Mouse (Mus musculus): ENCODE data around the gene Adgrl1. TPM values are rescaled to one million over a fixed set of nuclear protein-coding genes. Genes with fewer than 3 reads are reported as not detected.

Gene Adgrl1
- total RNA-seq (2021): 10 to 100 TPM; 16.2 to 17.2 TPM
- long read RNA-seq, experiment 1, partial matches to known transcripts: 2 of 4 reads
- long read RNA-seq, experiment 1, other reads (novel, unspliced or antisense): 2 of 4 reads
- long read RNA-seq, experiment 2, partial matches to known transcripts: 2 of 3 reads
- long read RNA-seq, experiment 2, other reads (novel, unspliced or antisense): 1 of 3 reads

DNA sequence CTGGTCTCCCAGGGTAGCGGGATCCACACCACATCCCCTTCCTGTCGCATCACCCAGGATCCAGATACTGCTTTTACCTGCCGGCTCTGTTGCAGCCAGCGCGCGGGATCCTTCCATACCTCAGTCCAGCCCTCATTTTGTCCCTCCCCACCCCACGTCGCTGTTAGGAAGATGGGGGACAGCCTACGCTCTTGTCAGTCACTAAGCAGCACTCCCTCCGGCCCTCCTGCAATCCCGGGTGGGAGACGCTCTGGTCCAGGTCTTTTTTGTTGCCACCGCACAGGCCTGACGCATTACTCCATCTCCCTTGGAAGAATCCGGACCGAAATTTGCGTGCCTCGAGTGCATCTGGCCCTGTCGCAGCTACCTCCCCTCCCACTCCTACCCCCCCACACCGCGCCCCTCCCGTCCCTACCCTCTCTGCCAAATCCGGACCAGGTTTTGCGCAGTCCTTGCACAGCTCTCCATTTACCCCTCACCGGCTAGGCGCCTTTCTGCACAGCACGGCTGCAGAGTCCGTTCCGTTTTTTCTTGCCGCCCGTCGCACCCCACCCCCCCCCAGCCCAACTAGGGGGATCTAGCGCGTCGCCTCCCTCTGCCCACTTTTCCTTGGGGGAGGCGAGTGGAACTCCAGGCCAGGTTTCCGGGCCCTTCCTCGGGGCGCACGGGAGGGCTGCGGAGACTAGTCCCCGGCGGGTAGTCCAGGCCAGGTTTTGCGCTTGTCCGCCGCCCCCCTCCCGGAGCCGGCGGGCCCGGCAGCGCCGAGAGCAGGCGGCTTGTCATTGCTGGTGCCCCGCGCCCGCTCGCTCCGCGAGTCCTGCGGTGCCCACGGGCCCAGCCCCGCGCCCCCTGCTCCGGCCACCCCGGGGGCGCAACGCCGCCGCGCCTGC is at the start of gene Adgrl1:
TSS of gene Adgrl1 (plus strand) at position 743 of the 890 bp plus-strand sequence.
- DNase-seq: peak; percentile 90
- intact Hi-C loops (cut with DNase I; ENCODE audit: low total_unique reads): loop anchor here (5.0 kb wide), 1 partner anchor 177 kb away; no protein-coding TSS in a partner anchor

GRCm38 (mm10) chr8:83852329-83852728 is 47.6 kb upstream of the Adgrl1 start:
- intact Hi-C loops (cut with DNase I; ENCODE audit: low total_unique reads): no loop called here
- DNase-seq: no peak

- intact Hi-C loops (cut with DNase I; ENCODE audit: low total_unique reads): no loop called here
- no peak for DNase-seq
Observed at GRCm38 (mm10) chr8:83853323-83854050, 46.4 kb upstream of the Adgrl1 start.

DNA sequence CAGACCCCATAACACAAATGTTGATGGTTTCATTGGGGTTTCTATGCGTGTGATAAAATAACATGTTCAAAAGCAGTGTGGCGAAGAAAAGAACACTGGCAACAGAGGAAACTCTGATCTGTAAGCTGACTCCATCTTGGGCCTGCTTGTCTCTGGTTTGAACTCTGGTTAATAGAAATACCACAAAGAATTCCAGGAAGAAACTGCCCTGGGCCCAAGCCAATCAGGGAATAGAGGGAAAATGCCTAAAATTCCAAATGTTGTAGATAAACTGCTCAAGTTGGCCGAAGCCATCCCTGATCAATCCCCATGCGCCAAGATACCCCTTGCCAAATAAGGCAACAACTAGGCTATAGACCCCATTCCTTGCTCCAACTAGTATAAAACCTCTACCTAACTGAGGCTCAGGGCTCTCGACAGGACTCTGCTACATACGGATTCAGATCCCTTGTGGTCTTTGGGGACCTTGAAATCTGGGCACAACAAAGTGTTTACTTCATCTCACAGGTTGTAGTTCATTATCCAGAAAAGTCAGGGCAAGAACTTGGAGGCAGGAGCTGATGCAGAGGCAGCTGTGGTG is 43.3 kb upstream of the Adgrl1 start:
- DNase-seq: no peak
- intact Hi-C loops (cut with DNase I; ENCODE audit: low total_unique reads): no loop called here

DNA sequence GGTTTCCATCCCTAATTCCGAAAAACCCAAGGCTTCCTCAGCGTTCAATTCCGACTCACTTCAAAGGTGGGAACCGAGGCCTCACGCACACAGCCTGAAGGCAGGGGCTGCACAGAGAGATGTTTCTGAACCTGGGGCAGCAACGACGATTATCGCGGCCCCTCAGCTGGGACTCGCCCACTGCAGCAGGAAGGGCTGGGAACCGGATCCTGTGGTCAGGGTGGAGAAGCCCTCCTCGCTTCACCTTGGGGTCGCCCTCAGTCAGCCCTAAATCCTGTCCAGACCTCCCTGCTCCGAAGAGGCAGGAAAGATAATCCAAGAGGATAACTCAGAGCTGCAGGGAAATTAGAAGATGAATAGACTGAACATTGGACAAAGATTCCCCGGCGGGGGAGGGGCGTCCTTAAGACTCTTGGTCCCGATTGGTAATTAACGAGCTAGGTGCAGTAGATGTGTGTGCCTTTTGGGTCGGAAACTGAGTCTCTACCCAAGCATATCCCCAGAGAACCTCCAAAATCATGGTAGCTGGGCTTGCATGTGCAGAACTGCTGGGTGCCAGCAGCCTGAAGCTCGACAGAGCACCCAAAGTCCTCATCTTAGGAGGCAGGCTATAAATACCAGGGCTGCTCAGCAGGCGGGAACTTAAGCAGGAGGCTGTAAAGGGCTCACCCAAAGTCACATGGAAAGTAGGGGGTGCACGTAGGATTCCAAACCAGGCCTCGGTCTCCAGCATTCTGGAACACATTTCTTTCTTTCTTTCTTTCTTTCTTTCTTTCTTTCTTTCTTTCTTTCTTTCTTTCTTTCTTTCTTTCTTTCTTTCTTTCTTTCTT is 37.3 kb upstream of the Adgrl1 start:
- intact Hi-C loops (cut with DNase I; ENCODE audit: low total_unique reads): no loop called here
- no peak for DNase-seq

DNA sequence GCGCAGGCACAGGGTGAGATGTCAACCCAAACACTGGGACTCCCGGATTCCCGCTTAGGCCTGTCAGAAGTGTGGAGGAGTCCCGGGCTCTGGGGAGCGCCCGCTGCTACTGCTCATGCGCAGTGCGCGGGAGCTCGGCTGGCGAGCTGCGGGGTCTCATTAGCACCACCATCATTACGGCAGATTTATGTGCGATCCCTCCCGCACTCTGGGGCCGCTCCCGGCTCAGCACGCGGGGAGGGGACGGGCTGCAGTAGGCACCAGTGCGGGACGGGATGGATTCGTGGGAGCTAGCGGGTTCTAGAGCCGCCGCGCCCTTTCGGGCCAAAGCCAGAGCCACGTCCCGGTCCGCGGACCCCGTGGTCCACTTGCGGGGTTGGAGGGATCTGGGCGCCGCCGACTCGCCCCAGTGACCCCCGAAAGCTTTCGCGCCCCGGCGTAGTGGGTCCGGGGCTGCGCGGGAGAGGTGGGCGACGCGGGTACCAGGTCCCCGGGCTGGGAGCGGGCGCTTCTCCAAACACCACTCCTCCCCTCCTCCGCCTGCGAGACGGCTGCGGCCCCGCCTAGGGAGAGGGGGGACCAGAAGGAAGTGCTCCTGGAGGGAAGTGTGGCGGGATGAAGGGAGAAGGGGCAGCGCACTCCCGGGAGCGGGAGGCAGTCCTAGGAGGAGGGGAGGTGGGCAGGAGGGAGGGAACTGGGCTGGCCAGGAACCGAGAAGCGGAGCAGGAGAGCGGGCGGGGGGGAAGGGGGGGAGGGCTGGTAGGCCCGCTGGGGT is 24.8 kb upstream of the Adgrl1 start:
- intact Hi-C loops (cut with DNase I; ENCODE audit: low total_unique reads): no loop called here

DNA sequence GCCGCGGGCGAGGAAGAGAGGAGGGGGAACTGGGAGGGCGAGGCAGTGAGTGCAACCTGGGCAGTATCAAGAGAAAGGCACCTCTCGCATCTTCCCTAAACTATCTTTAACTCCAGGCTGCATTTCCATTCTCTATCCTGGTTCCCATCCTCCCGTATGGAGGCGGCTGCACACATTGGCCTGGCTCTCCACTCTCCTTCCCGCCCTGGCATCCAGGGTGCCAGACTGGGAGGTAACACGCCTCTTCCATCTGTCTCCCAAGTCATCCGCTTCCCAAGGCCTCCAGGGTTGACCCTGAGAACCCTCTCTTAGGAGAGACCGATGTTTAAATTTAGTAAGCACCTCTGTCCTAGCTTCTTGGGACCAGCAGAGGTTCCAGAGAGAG is 24.3 kb upstream of the Adgrl1 start:
- DNase-seq: peak; percentile 24
- intact Hi-C loops (cut with DNase I; ENCODE audit: low total_unique reads): no loop called here

More for the DNA sequence above, 24.8 kb upstream of the Adgrl1 start:
- DNase-seq: peak; percentile 71

GRCm38 (mm10) chr8:83876080-83876837 is 23.6 kb upstream of the Adgrl1 start:
- DNase-seq: no peak
- intact Hi-C loops (cut with DNase I; ENCODE audit: low total_unique reads): no loop called here

DNA sequence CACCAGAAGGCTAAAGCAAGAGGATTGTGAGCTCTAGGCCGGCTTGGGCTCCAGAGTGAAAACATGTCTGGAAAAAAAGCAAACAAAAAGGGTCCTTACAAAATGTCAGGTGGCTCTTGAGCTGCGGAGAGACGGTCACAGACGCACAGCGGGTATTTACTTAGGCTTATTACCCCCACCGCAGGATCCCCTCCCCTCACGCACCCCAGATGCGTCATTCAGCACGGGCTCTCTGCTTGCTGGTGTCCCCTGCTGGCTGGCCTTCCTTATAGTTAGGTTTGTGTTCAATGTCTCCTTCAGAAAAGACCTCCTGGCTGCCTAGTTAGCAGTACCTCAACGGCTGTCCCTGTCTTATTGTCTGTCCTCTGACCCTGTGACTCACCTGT is 23.1 kb upstream of the Adgrl1 start:
- peak; percentile 24 for DNase-seq
- intact Hi-C loops (cut with DNase I; ENCODE audit: low total_unique reads): no loop called here

GRCm38 (mm10) chr8:83888409-83888808 is 11.5 kb upstream of the Adgrl1 start:
- intact Hi-C loops (cut with DNase I; ENCODE audit: low total_unique reads): no loop called here
- no peak for DNase-seq

- DNase-seq: no peak
- intact Hi-C loops (cut with DNase I; ENCODE audit: low total_unique reads): loop anchor here (5.0 kb wide), 1 partner anchor 110 kb away; no protein-coding TSS in a partner anchor
Observed at GRCm38 (mm10) chr8:83892061-83892460, 7.8 kb upstream of the Adgrl1 start.

DNA sequence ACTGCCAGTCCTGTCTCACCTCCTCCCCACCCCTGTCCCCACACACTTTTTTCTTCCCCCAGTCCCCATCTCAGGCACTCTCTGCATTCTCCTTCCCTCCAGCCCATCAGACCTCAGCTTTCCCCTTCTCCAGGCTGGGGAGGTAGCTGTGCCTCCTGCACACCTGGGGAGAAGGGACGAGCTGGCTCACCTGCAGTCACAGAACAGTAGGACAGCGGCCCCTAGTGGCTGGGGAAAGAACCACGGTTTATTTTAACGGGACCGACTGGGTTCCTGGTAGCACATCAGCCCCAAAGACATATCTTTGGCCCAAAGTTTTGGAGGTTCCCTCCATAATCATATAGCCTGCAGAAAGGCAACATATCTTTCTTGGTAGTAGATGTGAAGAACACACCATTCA is 6.0 kb upstream of the Adgrl1 start:
- DNase-seq: peak; percentile 67
- intact Hi-C loops (cut with DNase I; ENCODE audit: low total_unique reads): loop anchor here (5.0 kb wide), 1 partner anchor 112 kb away; no protein-coding TSS in a partner anchor

GRCm38 (mm10) chr8:83895894-83896293 is 4.0 kb upstream of the Adgrl1 start:
- peak; percentile 27 for DNase-seq

GRCm38 (mm10) chr8:83896461-83896860 is 3.4 kb upstream of the Adgrl1 start:
- intact Hi-C loops (cut with DNase I; ENCODE audit: low total_unique reads): loop anchor here (5.0 kb wide), 1 partner anchor 174 kb away; no protein-coding TSS in a partner anchor
- DNase-seq: no peak

More at GRCm38 (mm10) chr8:83895894-83896293, 4.0 kb upstream of the Adgrl1 start:
- intact Hi-C loops (cut with DNase I; ENCODE audit: low total_unique reads): loop anchor here (5.0 kb wide), 1 partner anchor 174 kb away; no protein-coding TSS in a partner anchor

DNA sequence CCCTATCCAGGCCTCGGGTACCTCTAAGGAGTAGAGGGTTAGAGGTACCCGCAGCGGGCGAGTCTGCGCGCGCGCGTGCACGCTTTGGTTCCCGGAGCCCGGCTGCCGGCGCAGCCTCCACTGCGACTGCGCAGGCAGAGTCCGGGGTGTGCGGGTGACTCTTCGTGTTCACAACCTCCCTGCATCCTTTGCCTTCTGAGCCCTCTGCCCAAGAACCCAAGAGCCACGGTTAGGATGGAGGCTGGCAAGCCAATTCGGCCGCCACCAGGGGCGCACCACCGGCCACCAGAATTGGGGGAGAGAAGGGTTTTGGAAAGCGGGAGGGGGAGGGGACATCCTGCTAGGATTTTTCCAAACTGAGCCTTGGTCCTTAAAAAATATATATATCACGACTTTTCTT is 2.7 kb upstream of the Adgrl1 start:
- intact Hi-C loops (cut with DNase I; ENCODE audit: low total_unique reads): loop anchor here (5.0 kb wide), 1 partner anchor 175 kb away; no protein-coding TSS in a partner anchor
- DNase-seq: peak; percentile 55

- intact Hi-C loops (cut with DNase I; ENCODE audit: low total_unique reads): loop anchor here (5.0 kb wide), 1 partner anchor 176 kb away; no protein-coding TSS in a partner anchor
- DNase-seq: no peak
Observed at GRCm38 (mm10) chr8:83898456-83898855, 1.4 kb upstream of the Adgrl1 start.

GRCm38 (mm10) chr8:83898985-83899362 is 931 bp upstream of the Adgrl1 start:
- intact Hi-C loops (cut with DNase I; ENCODE audit: low total_unique reads): loop anchor here (5.0 kb wide), 1 partner anchor 177 kb away; no protein-coding TSS in a partner anchor
- peak; percentile 66 for DNase-seq
